Mouse (Mus musculus) gastrocnemius, postnatal 14 days (tissue): ENCODE data around the gene Cyfip2. TPM values are rescaled to one million over a fixed set of nuclear protein-coding genes. Genes with fewer than 3 reads are reported as not detected.

ENCODE experiments used
- DNase-seq: peaks from one replicate; pipeline ENCODE4 v3.0.0; 2021; ENCODE audit warnings: mixed read lengths
- intact Hi-C: fragments of 180-260 bp; cut with DNase I; formaldehyde crosslinking; loops from one replicate; pipeline ENCODE4 v1.15.1; 2025; ENCODE audit warnings: low total_unique reads
- microRNA-seq, 2 experiments: library from miRNA; unstranded; fragments of <30 nt; microRNA quantifications; one replicate each; pipeline ENCODE4 v1.2.0; 2021
- total RNA-seq, 2 experiments: library from RNA; stranded (reverse); gene quantifications; 2 replicates each; pipeline ENCODE4 v1.2.3; 2021

Cyfip2 gene
- total RNA-seq, 2 experiments from 2014 or later = 0.49 to 0.70 TPM

DNA sequence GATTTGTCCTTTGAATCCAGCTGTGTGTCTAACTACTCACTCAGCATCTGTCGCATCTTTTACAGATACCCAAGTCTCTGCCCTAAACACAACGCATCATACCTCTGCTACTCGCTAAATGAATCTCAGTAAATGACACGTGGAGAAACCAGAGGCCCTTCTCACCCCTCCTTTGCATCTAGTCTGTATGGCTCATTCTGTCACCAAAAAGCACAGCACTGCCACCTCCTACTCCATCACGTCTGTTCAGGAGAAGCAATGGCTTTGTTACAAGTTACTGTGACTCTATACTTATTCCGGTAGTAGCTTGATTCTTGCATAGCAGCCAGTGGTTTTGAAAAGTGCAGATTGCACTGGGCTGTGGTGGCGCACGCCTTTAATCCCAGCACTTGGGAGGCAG, 155.7 kb downstream of the Cyfip2 start:
- DNase-seq = no peak
- intact Hi-C loops = no loop called here

DNA sequence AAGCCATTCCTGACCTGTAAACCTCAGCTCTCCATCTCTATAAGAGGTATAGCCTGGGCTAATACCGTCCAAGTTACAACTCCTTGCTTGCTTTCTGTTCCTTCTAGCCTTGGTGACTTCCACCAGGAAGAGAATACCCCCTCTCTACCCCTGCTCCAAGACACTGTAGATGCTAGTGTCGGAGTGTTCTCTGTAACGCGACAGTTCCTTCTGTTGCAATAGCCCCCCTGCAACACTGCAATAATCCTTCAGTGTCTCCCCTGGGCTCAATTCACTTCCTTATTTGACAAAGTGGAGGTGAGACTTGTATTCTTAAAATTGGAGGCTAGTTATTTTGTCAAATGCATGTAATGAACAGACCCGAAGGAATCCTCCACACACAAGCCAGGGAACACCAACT, 166.0 kb downstream of the Cyfip2 start:
- intact Hi-C loops = no loop called here
- no peak for DNase-seq

DNA sequence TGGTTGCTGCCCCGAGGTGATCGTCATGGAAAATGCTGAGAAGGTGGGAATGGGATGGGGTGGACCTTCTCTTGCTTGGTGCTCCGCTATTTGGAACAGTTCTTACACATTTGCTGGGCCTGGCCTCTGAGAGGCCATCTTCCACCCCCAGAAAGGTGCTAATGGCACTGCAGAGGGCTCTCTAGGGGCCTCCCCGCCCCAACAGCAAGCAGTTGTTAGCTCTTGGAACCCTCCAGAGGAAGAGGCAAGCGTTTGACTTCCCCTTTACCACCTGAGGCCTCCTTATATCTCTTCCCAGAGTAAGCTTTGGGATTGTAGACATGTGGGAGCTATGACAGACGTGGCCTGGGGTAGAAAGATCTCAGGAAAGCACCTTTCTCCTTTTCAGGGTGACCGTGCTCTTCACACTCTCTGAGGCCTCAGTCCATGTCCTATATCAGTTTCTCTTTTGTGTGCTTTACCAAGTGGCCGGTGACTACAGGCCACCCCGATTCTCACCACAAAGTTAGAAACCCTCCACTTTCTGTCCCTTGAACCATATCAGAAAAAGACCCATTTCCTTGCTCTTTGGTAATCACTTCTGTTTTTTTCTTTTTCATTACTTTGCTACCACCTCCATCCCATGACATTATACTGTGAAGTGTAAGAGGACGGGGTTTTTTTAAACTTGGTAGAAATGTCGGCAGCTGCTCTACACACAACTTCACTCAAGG, 167.3 kb downstream of the Cyfip2 start:
- intact Hi-C loops = no loop called here
- no peak for DNase-seq

Small RNA genes lying within 50 kb of the gene (microRNA-seq; reads per million reads assigned to microRNA genes)
- 0 reads per million in 2 experiments for gene Mir7239

Other genes starting within 250 kb of the Cyfip2 start
- gene Nipal4, start 146.4 kb downstream of the Cyfip2 start, total RNA-seq = under 1 TPM; 0.07 to 0.21 TPM
- gene Fndc9, start 77.3 kb downstream of the Cyfip2 start, total RNA-seq = not detected
- under 1 TPM; 0.08 to 0.20 TPM for gene Itk, start 76.7 kb upstream of the Cyfip2 start, total RNA-seq
- not detected for gene Fam71b, start 83.7 kb upstream of the Cyfip2 start, total RNA-seq
- 10 to 100 TPM; 15.6 to 16.6 TPM for gene Med7, start 124.1 kb upstream of the Cyfip2 start, total RNA-seq
- gene Havcr2, start 142.1 kb upstream of the Cyfip2 start, total RNA-seq = not detected
- gene Gm12169, start 211.4 kb upstream of the Cyfip2 start, total RNA-seq = not detected